Mouse (Mus musculus) right cerebral cortex, postnatal 25 days (tissue): ENCODE measurements around the gene Reps1.
"Not testable (repeated sequence)": the region's sequence is repeated elsewhere in the genome, so short reads cannot be mapped to it uniquely, and the experiment has no call there.

Experiments used
- DNase-seq: peaks from one replicate; pipeline ENCODE4 v3.0.0; 2022

Reps1 gene

GRCm38 (mm10) chr10:18066031-18066439 is 10.4 kb downstream of the Reps1 start:
- no peak for DNase-seq

GRCm38 (mm10) chr10:18067761-18068446 is 12.2 kb downstream of the Reps1 start:
- DNase-seq = no peak

DNA sequence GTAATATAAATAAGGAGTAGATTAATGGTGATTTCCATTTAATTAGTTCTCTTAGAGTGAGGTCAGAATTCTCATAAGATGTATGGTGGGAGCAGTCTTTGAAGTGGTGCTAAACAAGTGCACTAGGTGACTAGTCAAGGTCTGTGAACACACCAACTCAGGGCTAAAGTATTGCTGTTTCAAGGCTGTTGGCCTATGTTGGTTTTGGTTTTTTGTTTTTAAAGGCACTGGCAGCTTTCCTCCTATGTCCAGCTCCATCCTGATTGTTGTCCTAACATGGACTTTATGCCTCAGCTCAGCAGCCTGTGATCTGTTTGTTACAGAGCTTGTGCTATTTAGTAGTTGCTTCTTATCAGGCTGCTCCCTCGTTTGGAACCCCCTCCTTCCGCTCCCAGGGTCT is 13.2 kb downstream of the Reps1 start:
- DNase-seq = no peak

DNA sequence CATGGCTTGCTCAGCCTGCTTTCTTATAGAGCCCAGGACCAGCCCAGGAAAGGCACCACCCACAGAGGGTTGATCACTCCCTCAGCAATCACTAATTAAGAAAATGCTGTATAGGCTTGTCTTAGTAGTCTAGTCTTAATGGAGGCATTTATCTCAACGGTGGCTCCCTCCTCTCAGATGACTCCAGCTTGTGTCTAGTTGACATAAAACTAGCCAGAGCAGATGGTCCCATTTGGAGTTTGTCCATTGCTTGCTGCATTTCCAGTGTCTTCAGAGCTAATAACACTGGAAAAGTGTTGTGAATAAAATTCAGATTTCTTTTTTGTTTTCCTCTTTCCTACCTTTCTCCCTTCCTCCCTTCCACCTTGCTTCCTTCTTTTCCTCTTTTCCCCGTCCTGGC is 13.9 kb downstream of the Reps1 start:
- no peak for DNase-seq

DNA sequence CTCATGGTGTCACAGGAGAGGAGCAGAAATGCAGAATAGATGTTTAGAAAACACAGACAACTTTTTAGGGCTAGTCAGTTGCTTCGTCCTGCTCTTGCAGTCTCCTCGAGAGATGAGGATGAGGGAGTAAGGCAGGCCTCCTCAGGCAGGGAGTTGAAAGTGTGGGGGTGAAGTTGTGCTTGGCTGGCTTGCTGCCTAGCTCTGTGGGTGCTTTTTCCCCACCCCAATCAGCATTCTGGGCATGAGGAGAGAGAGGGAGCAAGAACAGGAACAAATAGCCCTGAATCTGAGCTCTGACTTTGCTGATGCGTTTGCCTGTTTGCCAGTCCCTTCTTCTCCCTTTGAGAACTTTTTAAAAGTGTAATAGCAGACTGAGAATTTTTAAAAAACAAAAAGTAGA is 14.5 kb downstream of the Reps1 start:
- DNase-seq = peak; percentile 59

DNA sequence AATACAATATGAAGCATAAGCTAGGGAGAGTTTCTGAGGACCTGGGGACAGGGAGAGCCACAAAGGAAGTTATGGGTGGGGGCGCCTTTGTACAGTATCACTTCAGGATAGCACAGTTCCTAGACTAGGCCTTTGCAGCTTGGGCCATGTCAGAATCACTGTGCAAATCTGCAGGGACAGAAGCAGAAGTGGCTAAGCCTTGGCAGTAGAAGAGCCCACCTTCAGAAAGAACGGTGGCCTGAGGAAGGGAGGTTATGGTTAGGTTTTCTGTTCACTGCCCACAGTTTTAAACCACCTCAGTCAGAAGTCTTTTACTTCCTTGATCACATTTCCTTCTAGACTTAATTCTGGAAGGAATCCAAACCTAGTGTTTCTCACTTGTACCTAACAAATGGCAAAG is 15.0 kb downstream of the Reps1 start:
- no peak for DNase-seq

GRCm38 (mm10) chr10:18072871-18073270 is 17.2 kb downstream of the Reps1 start:
- no peak for DNase-seq

GRCm38 (mm10) chr10:18074383-18075075 is 18.9 kb downstream of the Reps1 start:
- no peak for DNase-seq

GRCm38 (mm10) chr10:18075845-18076244 is 20.2 kb downstream of the Reps1 start:
- DNase-seq = no peak

- DNase-seq = no peak
Measured at GRCm38 (mm10) chr10:18081536-18081935, 25.9 kb downstream of the Reps1 start.

- DNase-seq = no peak
Measured at GRCm38 (mm10) chr10:18082772-18083171, 27.1 kb downstream of the Reps1 start.

DNA sequence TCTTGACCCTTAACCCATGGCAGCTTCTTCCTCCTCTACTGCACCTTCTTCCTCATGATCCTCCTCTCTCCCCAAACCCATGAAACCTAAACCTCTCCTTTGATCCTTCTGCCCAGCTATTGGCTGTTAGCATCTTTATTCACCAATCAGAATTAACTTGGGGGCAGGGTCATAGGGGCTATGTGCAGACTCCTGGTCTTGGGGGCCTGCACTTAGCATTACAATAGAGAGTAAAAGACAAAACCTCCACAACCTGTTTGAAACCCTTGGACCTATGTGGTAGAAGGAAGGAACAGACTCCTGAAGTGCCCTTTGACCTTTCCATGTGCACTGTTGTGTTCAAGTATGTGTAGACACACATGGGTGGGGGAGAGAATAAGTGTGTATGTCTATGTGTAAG is 35.0 kb downstream of the Reps1 start:
- no peak for DNase-seq

- DNase-seq = no peak
Measured at GRCm38 (mm10) chr10:18102166-18102565, 46.5 kb downstream of the Reps1 start.

- no peak for DNase-seq
Measured at GRCm38 (mm10) chr10:18107471-18107870, 51.8 kb downstream of the Reps1 start.

GRCm38 (mm10) chr10:18110940-18111339 is 55.3 kb downstream of the Reps1 start:
- DNase-seq = no peak

DNA sequence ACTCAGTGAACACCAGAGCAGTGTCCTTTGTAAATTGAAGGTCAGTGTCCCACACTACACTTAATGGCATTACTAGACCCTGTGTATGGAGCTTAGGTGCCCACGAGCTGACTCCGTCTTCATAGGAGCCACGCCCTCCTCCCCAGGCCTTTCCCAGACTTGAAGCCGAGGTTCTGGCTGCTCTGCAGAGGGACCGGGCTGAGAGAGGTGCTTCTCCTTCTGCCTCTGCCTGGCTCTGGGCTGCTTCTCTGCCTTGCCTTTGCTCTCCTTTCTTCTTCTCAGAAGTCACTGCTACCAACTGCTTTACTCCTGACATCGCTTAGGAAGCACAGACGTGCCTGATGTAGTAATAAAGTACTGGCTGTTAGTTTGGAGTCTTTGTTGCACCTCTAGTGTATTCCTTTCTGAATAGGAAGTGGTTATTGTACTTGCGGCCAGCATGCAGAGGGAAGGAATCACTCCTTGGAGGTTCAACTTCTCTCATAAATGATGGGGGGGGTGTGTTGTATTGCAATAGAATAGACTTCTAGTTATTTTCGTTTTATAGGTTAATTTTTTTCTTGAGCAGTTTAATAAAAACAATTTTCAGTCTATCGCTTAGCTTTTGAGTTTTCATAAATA is 57.9 kb downstream of the Reps1 start:
- DNase-seq = no peak

- DNase-seq = no peak
Measured at GRCm38 (mm10) chr10:18118336-18118735, 62.7 kb downstream of the Reps1 start.

- DNase-seq = no peak
Measured at GRCm38 (mm10) chr10:18130276-18130675, 74.6 kb downstream of the Reps1 start.

- no peak for DNase-seq
Measured at GRCm38 (mm10) chr10:18131666-18132650, 76.3 kb downstream of the Reps1 start.

GRCm38 (mm10) chr10:18138853-18139503 is 83.3 kb downstream of the Reps1 start:
- not testable (repeated sequence) for DNase-seq

DNA sequence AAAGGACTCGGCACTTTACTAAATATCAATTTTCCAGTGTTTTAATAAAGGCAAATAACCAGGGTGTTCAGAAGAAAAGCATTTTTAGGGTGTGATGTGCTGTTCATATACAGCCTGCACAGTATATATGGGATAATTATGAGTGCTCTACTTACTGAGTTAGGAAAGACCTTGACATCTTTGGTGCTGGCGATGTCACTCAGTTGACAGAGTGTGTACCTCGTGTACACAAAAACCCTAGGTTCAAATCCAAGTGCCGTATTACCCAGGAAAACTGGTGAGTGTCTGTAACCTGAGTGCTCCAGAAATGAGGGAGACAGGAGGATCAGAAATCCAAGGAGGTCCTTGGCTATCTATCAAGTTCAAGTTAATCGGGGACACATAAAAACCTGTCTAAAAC is 84.0 kb downstream of the Reps1 start:
- DNase-seq = no peak

- no peak for DNase-seq
Measured at GRCm38 (mm10) chr10:18141389-18141788, 85.7 kb downstream of the Reps1 start.
